Mouse (Mus musculus): ENCODE data around the gene Twsg1. TPM values are rescaled to one million over a fixed set of nuclear protein-coding genes. Genes with fewer than 3 reads are reported as not detected.
A peak's percentile ranks its signal among the peaks of the same experiment; 100 is the strongest.

Gene Twsg1
- polyA plus RNA-seq, 1 experiment from 2014 or later = 66.0 TPM

DNA sequence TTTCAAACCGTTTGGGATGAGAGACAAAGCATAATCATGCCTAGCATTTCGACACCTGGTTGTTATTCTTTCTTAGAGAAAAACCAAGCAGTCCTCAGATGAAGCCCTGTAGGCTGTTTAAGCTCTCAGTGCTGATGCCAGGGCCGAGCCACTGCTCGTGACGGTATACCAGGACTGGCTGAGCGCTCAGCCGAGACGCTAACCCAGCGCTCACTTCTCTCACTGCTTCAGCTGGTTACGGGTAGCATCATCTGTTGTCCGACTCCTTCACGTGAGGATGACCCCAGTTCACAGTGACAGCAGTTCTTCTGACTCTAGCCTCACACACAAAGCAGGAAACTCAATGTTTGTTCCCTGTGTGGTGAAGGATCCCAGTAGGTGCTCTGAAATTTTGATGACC is 10.8 kb downstream of the Twsg1 start:
- Histone ChIP-seq H3K4me2 (replicated peaks) (no peak overlapping the region), H3K27ac (0 out of 2 replicates have a peak overlapping the region, but pooled peaks have one; percentile 0), H3K4me1 (replicated peaks; ENCODE audit: control insufficient read depth, insufficient read depth, low read length) (0 out of 2 replicates have a peak, but pooled peaks cover 3% of the 10 kb centered on the region), H3K36me3 (replicated peaks; ENCODE audit: control insufficient read depth, insufficient read depth) (peaks cover 28% of the 10 kb centered on the region), H3K27me3 (ENCODE audit: control insufficient read depth, insufficient read depth, low read length) (no peaks in the 10 kb centered on the region), H3K9me3 (ENCODE audit: control insufficient read depth, low read length) (no peaks in the 10 kb centered on the region), H3K4me3 (replicated peaks; ENCODE audit: low read length) (no peak overlapping the region), H3K9ac (no peak overlapping the region; the same call in 1 of the 2 replicates)
- ATAC-seq (ENCODE audit: low FRiP score) (0 out of 2 replicates have a peak, but pooled peaks have one; percentile 29), DNase-seq (ENCODE audit: low spot score) (no peak)
- WGBS = 68% methylated on average over 12 of the region's 12 CpGs

GRCm38 (mm10) chr17:65939461-65940192 is 11.4 kb downstream of the Twsg1 start:
- no peak overlapping the region for H3K4me2 ChIP-seq (replicated peaks)
- no peak overlapping the region; the same call in 1 of the 2 replicates for H3K9ac ChIP-seq
- no peak for DNase-seq (ENCODE audit: low spot score)
- WGBS = 65% methylated on average over 14 of the region's 14 CpGs
- H3K4me1 ChIP-seq (replicated peaks; ENCODE audit: control insufficient read depth, insufficient read depth, low read length) = 0 out of 2 replicates have a peak, but pooled peaks cover 3% of the 10 kb centered on the region
- H3K9me3 ChIP-seq (ENCODE audit: control insufficient read depth, low read length) = no peaks in the 10 kb centered on the region
- ATAC-seq (ENCODE audit: low FRiP score) = no peak
- H3K27ac ChIP-seq = peak overlapping the region; percentile 0; the same call in 1 of the 2 replicates
- H3K36me3 ChIP-seq (replicated peaks; ENCODE audit: control insufficient read depth, insufficient read depth) = peaks cover 28% of the 10 kb centered on the region
- H3K27me3 ChIP-seq (ENCODE audit: control insufficient read depth, insufficient read depth, low read length) = no peaks in the 10 kb centered on the region
- H3K4me3 ChIP-seq (replicated peaks; ENCODE audit: low read length) = no peak overlapping the region

GRCm38 (mm10) chr17:65937671-65938070 is 13.4 kb downstream of the Twsg1 start:
- H3K27me3 ChIP-seq (ENCODE audit: control insufficient read depth, insufficient read depth, low read length) = no peaks in the 10 kb centered on the region
- no peaks in the 10 kb centered on the region for H3K9me3 ChIP-seq (ENCODE audit: control insufficient read depth, low read length)
- H3K9ac ChIP-seq = no peak overlapping the region
- ATAC-seq (ENCODE audit: low FRiP score) (no peak), DNase-seq (ENCODE audit: low spot score) (no peak)
- H3K4me1 ChIP-seq (replicated peaks; ENCODE audit: control insufficient read depth, insufficient read depth, low read length) = 0 out of 2 replicates have a peak, but pooled peaks cover 3% of the 10 kb centered on the region
- no peak overlapping the region for H3K4me3 ChIP-seq (replicated peaks; ENCODE audit: low read length)
- H3K27ac ChIP-seq = no peak overlapping the region
- no peak overlapping the region for H3K4me2 ChIP-seq (replicated peaks)
- peaks cover 35% of the 10 kb centered on the region for H3K36me3 ChIP-seq (replicated peaks; ENCODE audit: control insufficient read depth, insufficient read depth)
- WGBS = 84% methylated on average over 9 of the region's 9 CpGs

DNA sequence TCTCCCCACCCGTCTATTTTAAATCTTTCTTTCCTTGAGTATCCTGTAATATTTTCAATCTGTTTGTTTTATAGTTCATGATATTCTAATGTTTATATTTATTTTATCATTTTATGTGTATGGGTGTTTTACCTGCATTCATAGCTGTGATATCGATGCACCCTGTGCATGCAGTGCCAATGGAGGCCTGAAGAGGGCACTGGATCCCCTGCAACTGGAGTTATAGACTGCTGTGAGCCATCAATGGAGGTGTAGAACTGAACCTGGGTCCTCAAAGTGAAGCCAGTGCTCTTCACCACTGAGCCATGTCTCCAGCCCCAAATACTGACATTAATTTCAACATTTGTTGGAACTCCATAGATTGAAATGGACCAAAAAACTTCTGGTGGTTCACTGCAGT is 17.3 kb downstream of the Twsg1 start:
- Histone ChIP-seq H3K9ac (no peak overlapping the region), H3K4me3 (replicated peaks; ENCODE audit: low read length) (no peak overlapping the region), H3K36me3 (replicated peaks; ENCODE audit: control insufficient read depth, insufficient read depth) (peaks cover 48% of the 10 kb centered on the region), H3K4me1 (replicated peaks; ENCODE audit: control insufficient read depth, insufficient read depth, low read length) (no peaks in the 10 kb centered on the region), H3K27ac (no peak overlapping the region), H3K4me2 (replicated peaks) (no peak overlapping the region), H3K27me3 (ENCODE audit: control insufficient read depth, insufficient read depth, low read length) (no peaks in the 10 kb centered on the region), H3K9me3 (ENCODE audit: control insufficient read depth, low read length) (no peaks in the 10 kb centered on the region)
- no peak for ATAC-seq (ENCODE audit: low FRiP score)
- no peak for DNase-seq (ENCODE audit: low spot score)
- WGBS = 90% methylated on average over 2 of the region's 2 CpGs

- no peak overlapping the region for H3K9ac ChIP-seq
- no peaks in the 10 kb centered on the region for H3K9me3 ChIP-seq (ENCODE audit: control insufficient read depth, low read length)
- H3K4me1 ChIP-seq (replicated peaks; ENCODE audit: control insufficient read depth, insufficient read depth, low read length) = no peaks in the 10 kb centered on the region
- H3K27ac ChIP-seq = no peak overlapping the region; the same call in 1 of the 2 replicates
- no peak overlapping the region for H3K4me2 ChIP-seq (replicated peaks)
- H3K27me3 ChIP-seq (ENCODE audit: control insufficient read depth, insufficient read depth, low read length) = no peaks in the 10 kb centered on the region
- H3K4me3 ChIP-seq (replicated peaks; ENCODE audit: low read length) = no peak overlapping the region
- 39% methylated on average over 6 of the region's 6 CpGs for WGBS
- H3K36me3 ChIP-seq (replicated peaks; ENCODE audit: control insufficient read depth, insufficient read depth) = peaks cover 58% of the 10 kb centered on the region
- DNase-seq (ENCODE audit: low spot score) = no peak
- ATAC-seq (ENCODE audit: low FRiP score) = no peak; the same call in 1 of the 2 replicates
These were observed 19.5 kb downstream of the Twsg1 start for GRCm38 (mm10) chr17:65931525-65931924.

GRCm38 (mm10) chr17:65930960-65931359 is 20.1 kb downstream of the Twsg1 start:
- H3K36me3 ChIP-seq (replicated peaks; ENCODE audit: control insufficient read depth, insufficient read depth) = peaks cover 58% of the 10 kb centered on the region
- no peak for ATAC-seq (ENCODE audit: low FRiP score)
- no peak for DNase-seq (ENCODE audit: low spot score)

DNA sequence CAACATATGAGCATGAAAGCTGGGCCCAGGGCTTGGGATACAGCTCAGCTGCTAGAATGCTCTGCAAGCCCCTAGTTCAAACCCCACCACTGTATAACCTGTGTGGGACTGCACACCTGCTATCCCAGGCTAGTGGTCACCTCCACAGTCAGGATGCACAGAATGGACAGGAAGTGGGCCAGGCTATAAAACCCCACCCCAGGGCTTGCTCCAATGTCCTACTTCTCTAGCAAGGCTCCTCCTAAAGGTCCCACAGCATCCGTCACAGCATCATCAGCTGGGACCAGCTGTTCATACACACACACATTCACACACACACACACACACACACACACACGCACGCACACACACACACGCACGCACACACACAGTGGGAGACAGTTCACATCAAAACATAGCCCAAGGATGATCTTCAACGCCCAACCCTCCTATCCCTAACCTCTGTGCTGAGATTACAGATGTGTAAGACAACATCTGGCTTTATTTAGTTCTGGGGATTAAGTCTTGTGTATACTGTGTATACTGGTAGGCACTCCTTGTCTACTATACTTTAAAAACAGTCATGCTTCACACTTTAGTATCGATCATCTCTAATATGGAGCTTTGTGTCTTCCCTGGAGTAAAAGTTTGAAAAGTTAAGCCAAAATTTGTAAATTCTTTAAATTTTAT is 20.7 kb downstream of the Twsg1 start:
- H3K9ac ChIP-seq = no peak overlapping the region
- H3K4me1 ChIP-seq (replicated peaks; ENCODE audit: control insufficient read depth, insufficient read depth, low read length) = no peaks in the 10 kb centered on the region
- 90% methylated on average over 7 of the region's 7 CpGs for WGBS
- DNase-seq (ENCODE audit: low spot score) = no peak
- H3K27me3 ChIP-seq (ENCODE audit: control insufficient read depth, insufficient read depth, low read length) = no peaks in the 10 kb centered on the region
- H3K36me3 ChIP-seq (replicated peaks; ENCODE audit: control insufficient read depth, insufficient read depth) = peaks cover 62% of the 10 kb centered on the region
- H3K4me3 ChIP-seq (replicated peaks; ENCODE audit: low read length) = no peak overlapping the region
- H3K27ac ChIP-seq = no peak overlapping the region
- H3K4me2 ChIP-seq (replicated peaks) = no peak overlapping the region
- H3K9me3 ChIP-seq (ENCODE audit: control insufficient read depth, low read length) = no peaks in the 10 kb centered on the region
- no peak for ATAC-seq (ENCODE audit: low FRiP score)

More at GRCm38 (mm10) chr17:65930960-65931359, 20.1 kb downstream of the Twsg1 start:
- no peaks in the 10 kb centered on the region for H3K4me1 ChIP-seq (replicated peaks; ENCODE audit: control insufficient read depth, insufficient read depth, low read length)
- WGBS = 73% methylated on average over 6 of the region's 6 CpGs
- H3K4me2 ChIP-seq (replicated peaks) = no peak overlapping the region
- no peak overlapping the region for H3K27ac ChIP-seq
- no peaks in the 10 kb centered on the region for H3K27me3 ChIP-seq (ENCODE audit: control insufficient read depth, insufficient read depth, low read length)
- H3K4me3 ChIP-seq (replicated peaks; ENCODE audit: low read length) = no peak overlapping the region
- H3K9ac ChIP-seq = no peak overlapping the region
- H3K9me3 ChIP-seq (ENCODE audit: control insufficient read depth, low read length) = no peaks in the 10 kb centered on the region

- DNase-seq (ENCODE audit: low spot score) = no peak
- Histone ChIP-seq H3K4me3 (replicated peaks; ENCODE audit: low read length) (no peak overlapping the region), H3K4me1 (replicated peaks; ENCODE audit: control insufficient read depth, insufficient read depth, low read length) (no peaks in the 10 kb centered on the region), H3K4me2 (replicated peaks) (no peak overlapping the region), H3K9me3 (ENCODE audit: control insufficient read depth, low read length) (no peaks in the 10 kb centered on the region), H3K9ac (no peak overlapping the region), H3K27me3 (ENCODE audit: control insufficient read depth, insufficient read depth, low read length) (no peaks in the 10 kb centered on the region), H3K27ac (no peak overlapping the region), H3K36me3 (replicated peaks; ENCODE audit: control insufficient read depth, insufficient read depth) (peaks cover 68% of the 10 kb centered on the region)
- ATAC-seq (ENCODE audit: low FRiP score) = no peak
- 90% methylated on average over 22 of the region's 22 CpGs for WGBS
These were observed 21.6 kb downstream of the Twsg1 start for GRCm38 (mm10) chr17:65929319-65929978.

- Histone ChIP-seq H3K4me3 (replicated peaks; ENCODE audit: low read length) (no peak overlapping the region), H3K27me3 (ENCODE audit: control insufficient read depth, insufficient read depth, low read length) (no peaks in the 10 kb centered on the region), H3K36me3 (replicated peaks; ENCODE audit: control insufficient read depth, insufficient read depth) (peaks cover 62% of the 10 kb centered on the region), H3K9ac (no peak overlapping the region), H3K4me2 (replicated peaks) (no peak overlapping the region), H3K9me3 (ENCODE audit: control insufficient read depth, low read length) (no peaks in the 10 kb centered on the region), H3K27ac (no peak overlapping the region), H3K4me1 (replicated peaks; ENCODE audit: control insufficient read depth, insufficient read depth, low read length) (no peaks in the 10 kb centered on the region)
- no peak for DNase-seq (ENCODE audit: low spot score)
- WGBS = 60% methylated on average over 4 of the region's 4 CpGs
- no peak for ATAC-seq (ENCODE audit: low FRiP score)
These were observed 23.9 kb downstream of the Twsg1 start for GRCm38 (mm10) chr17:65927077-65927476.
